Mouse (Mus musculus) olfactory bulb, adult 2 months (tissue): ENCODE measurements around the gene Nlrc4.

Source experiments
- CTCF ChIP-seq: fragments of 200-500 bp; IDR thresholded peaks from 2 replicates; pipeline ENCODE4 v1.5.1; 2012; ENCODE audit warnings: low read depth, mild to moderate bottlenecking, low read length, moderate library complexity; ENCODE audit not compliant: insufficient read depth
- POLR2A ChIP-seq: fragments of 200-500 bp; IDR thresholded peaks from 2 replicates; pipeline ENCODE4 v1.6.1; 2012; ENCODE audit warnings: mild to moderate bottlenecking, low read depth, low read length, moderate library complexity; ENCODE audit not compliant: insufficient read depth

- TF ChIP-seq CTCF (no peak), POLR2A (no peak)
These were observed 4.6 kb upstream of the Nlrc4 start for GRCm38 (mm10) chr17:74463510-74463909.
